Mouse (Mus musculus) lung, postnatal 10 days (tissue): Measurements from ENCODE around the gene Vegfa.
A peak's percentile ranks its signal among the peaks of the same experiment; 100 is the strongest.
"Not testable (repeated sequence)": the region's sequence is repeated elsewhere in the genome, so short reads cannot be mapped to it uniquely, and the experiment has no call there.

Experiments used
- DNase-seq: peaks from one replicate; pipeline ENCODE4 v3.0.0; 2021

Gene Vegfa

GRCm38 (mm10) chr17:45986915-45987314 is 45.3 kb downstream of the Vegfa start:
- DNase-seq = no peak

GRCm38 (mm10) chr17:45986374-45986773 is 45.8 kb downstream of the Vegfa start:
- no peak for DNase-seq

GRCm38 (mm10) chr17:45983185-45983584 is 49.0 kb downstream of the Vegfa start:
- DNase-seq = not testable (repeated sequence)

- no peak for DNase-seq
Observed at GRCm38 (mm10) chr17:45981841-45982240, 50.3 kb downstream of the Vegfa start.

GRCm38 (mm10) chr17:45979025-45979805 is 53.0 kb downstream of the Vegfa start:
- no peak for DNase-seq

GRCm38 (mm10) chr17:45974461-45974860 is 57.7 kb downstream of the Vegfa start:
- DNase-seq = peak; percentile 77

GRCm38 (mm10) chr17:45973214-45973613 is 59.0 kb downstream of the Vegfa start:
- DNase-seq = peak; percentile 50

- no peak for DNase-seq
Observed at GRCm38 (mm10) chr17:45972405-45972804, 59.8 kb downstream of the Vegfa start.

GRCm38 (mm10) chr17:45971800-45972199 is 60.4 kb downstream of the Vegfa start:
- DNase-seq = no peak

GRCm38 (mm10) chr17:45970741-45971550 is 61.2 kb downstream of the Vegfa start:
- peak; percentile 70 for DNase-seq

- DNase-seq = peak; percentile 46
Observed at GRCm38 (mm10) chr17:45969596-45969995, 62.6 kb downstream of the Vegfa start.

- no peak for DNase-seq
Observed at GRCm38 (mm10) chr17:45968341-45968740, 63.8 kb downstream of the Vegfa start.
